Mouse (Mus musculus): ENCODE measurements around the gene Hps4.
"Not testable (repeated sequence)": the region's sequence is repeated elsewhere in the genome, so short reads cannot be mapped to it uniquely, and the experiment has no call there.

Gene Hps4

GRCm38 (mm10) chr5:112342463-112343204 lies at the start of gene Hps4, which contains the start of gene Srrd:
Hps4 (plus strand) TSS chr5:112343083.
Srrd (minus strand) TSS chr5:112343040.
- peak; percentile 81 for DNase-seq (ENCODE audit: low spot score)

DNA sequence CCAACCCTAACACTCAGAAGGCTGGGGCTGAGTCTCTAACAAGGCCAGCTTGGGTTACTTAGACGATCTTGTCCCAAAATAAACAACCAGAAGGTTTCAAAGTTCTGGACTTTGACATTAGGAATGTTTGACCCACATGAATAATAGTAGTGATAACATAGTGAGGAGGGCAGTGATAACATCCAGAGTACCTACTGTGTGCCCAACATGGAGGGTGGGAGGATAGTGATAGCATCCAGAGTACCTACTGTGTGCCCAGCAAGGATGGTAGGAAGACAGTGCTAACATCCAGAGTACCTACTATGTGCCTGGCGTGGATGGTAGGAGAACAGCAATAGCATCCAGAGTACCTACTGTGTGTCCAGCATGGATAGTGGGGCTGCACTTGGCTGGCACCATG lies 49.1 kb upstream of the Hps4 start:
- DNase-seq (ENCODE audit: low spot score): no peak

- DNase-seq (ENCODE audit: low spot score): no peak
These were observed 48.2 kb upstream of the Hps4 start for GRCm38 (mm10) chr5:112294696-112295095.

DNA sequence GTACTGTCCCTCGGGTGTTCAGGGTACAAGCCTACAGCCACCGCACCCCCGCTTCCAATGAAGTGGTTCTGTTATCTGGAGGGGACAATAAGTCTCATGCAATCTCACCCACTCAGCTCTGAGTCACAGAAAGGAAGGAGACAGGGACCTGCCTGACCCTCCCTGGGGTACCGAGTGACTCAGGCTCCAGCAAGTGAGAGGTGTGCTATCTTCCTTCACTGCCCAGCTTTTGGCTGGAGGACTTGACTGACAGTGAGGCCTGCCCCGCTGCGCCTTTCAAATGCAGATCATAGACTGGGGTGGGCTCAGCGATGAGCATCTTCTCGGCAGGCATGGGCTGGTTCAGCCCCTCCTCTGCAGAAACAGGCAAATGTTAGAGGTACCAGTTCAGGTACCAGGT lies 47.7 kb upstream of the Hps4 start:
- no peak for DNase-seq (ENCODE audit: low spot score)

DNA sequence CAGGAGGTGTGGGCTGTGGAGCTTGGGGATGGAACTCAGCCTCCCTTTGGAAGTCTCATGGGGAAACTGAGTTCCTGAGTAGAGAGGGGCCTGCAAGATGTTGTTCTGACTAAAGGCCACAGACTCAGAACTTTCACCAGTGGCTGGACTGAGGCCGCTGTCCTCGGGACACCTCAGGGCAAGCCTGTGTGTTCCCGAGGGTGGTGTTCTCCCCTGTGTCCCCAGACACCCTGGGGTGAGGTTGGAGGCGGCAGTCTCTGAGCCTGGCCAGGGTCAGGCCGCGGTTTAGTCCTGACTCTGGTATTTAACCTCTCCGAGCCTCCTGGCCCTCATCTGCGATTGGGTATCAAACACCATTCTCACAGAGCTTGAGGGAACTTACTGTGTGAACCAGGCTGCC lies 47.3 kb upstream of the Hps4 start:
- no peak for DNase-seq (ENCODE audit: low spot score)

DNA sequence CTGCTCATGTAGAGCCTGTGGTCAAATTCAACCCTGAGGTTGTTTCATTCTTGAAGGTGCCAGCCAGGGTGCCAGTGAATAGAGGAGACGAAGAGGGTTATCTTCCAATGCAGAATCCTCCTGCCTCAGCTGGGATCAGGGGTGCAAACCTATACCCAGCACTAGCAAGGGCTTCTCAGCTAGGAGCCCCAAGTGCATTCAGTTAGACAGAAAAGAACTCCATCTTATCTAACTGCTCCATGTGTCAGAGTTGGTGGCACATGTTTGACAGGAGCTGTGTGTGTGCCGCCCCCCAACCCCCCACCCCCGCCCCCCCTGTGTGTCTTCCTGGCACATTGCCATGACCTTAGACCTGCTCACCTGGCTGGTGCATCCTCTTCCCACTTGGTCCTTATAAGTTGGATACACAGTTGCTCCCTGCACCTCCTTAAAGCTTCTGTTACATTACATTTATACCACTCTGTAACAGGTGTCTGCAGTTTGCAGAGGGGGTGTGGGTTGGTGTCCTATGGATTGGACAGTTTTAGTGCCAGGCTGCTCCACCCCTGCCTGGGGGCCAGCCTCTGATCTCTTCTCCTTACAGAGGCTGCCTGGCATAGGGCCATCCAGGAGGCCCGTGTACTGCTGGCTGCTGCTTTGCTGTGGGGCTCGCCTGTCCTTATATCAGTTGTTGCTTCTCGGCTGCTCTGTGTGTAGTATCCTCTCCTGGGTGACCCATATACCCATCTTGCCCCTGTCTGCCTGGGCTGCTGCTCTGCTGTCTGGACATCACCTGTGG lies 46.3 kb upstream of the Hps4 start:
- DNase-seq (ENCODE audit: low spot score): no peak

- DNase-seq (ENCODE audit: low spot score): no peak
These were observed 45.6 kb upstream of the Hps4 start for GRCm38 (mm10) chr5:112297257-112297656.

DNA sequence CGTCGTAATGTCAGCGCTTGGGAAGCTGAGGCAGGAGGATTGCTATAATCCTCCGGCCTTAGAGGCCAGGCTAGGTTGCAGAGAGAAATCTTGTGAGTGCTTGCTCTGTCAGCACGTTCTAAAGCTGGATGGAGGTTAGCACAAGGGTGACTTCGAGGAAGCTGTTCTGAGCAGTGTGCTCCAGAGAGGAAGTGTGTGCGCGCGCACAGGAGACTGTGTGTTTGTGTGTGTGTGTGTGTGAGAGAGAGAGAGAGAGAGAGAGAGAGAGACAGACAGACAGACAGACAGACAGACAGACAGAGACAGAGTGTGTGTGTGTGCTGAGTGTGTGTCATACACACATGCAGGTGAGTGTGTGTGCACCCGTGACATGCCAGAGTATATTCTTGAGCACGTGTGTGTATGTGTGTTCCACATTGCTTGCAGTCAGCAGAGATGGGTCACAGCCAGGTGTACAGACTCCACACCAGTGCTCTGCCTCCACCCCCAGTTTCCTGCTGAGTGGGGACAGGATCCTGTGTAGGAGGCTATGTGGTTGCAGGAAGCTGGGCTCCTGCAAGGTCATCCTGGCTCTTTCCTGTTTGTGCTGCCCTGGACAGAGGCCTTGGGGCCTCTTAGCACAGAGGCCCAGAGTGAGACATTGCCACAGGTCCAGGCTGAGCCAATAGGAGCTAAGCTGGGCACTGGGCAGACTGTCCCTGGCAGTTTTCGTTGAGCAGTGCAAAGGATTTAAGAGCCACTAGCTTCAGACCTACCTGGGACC lies 44.5 kb upstream of the Hps4 start:
- no peak for DNase-seq (ENCODE audit: low spot score)

GRCm38 (mm10) chr5:112299399-112299798 lies 43.5 kb upstream of the Hps4 start:
- DNase-seq (ENCODE audit: low spot score): no peak

DNA sequence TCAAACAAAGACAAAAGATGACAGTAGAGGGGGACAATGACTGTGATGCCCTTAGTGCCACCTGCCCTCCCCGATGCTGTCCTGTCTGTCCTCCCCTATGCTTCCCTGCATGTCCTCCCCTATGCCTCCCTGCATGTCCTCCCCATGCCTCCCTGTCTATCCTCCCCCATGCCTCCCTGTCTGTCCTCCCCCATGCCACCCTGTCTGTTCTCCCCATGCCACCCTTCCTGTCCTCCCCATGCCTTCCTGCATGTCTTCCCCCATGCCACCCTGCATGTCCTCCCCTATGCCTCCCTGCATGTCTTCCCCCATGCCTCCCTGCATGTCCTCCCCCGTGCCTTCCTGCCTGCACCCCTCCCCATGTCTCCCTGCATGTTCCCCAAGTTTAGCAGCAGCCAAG lies 42.8 kb upstream of the Hps4 start:
- DNase-seq (ENCODE audit: low spot score): no peak

DNA sequence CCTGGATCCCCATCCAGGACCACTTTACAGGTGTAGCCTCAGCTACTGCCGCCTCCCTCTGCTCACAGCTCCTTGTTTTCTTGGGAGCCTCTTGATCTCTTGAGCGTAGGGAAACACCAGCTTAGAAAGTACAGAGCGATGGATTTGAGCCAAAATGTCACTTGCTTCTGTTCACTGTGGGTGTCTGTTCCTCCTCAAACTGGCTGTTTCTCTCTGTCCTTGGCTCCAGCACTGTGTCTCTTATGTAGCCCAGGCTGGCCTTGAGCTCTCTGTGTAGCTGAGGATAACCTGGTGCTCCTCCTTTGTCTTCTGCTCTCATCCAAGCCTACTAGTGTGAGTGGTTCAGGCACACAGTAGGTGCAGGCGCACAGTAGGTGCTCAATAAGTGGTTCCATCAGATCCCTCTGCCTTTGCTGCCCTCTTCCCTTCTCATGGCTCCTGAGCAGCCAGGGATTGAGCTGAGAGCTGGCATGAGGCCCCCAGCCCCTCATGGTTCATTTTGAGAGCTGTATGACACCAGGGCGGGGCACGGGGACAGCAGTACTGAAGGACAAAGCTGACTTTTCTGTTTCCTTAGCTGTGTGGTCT lies 42.1 kb upstream of the Hps4 start:
- DNase-seq (ENCODE audit: low spot score): no peak

GRCm38 (mm10) chr5:112301694-112302093 lies 41.2 kb upstream of the Hps4 start:
- no peak for DNase-seq (ENCODE audit: low spot score)

DNA sequence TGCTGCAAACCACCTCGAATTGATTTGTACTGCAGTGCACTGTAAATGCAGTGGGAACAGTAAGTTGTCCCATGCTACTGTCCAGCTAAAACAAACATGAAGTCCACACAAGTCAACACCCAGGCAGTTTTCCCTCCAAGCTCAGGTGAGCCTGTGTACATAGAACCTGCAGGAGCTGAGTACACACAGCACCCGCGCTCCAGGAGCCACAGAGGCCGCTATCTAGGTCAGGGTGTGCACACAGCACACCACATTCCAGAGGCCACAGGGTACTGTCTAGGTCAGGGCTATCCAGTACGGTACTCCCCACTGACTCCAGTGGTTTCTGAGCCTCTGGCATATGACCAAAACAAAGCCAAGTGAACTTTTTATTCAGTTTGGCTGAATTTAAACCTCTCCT lies 40.6 kb upstream of the Hps4 start:
- no peak for DNase-seq (ENCODE audit: low spot score)

- DNase-seq (ENCODE audit: low spot score): no peak
These were observed 37.0 kb upstream of the Hps4 start for GRCm38 (mm10) chr5:112305842-112306241.

GRCm38 (mm10) chr5:112313222-112313885 lies 29.5 kb upstream of the Hps4 start:
- DNase-seq (ENCODE audit: low spot score): no peak

GRCm38 (mm10) chr5:112316468-112316867 lies 26.4 kb upstream of the Hps4 start:
- no peak for DNase-seq (ENCODE audit: low spot score)

DNA sequence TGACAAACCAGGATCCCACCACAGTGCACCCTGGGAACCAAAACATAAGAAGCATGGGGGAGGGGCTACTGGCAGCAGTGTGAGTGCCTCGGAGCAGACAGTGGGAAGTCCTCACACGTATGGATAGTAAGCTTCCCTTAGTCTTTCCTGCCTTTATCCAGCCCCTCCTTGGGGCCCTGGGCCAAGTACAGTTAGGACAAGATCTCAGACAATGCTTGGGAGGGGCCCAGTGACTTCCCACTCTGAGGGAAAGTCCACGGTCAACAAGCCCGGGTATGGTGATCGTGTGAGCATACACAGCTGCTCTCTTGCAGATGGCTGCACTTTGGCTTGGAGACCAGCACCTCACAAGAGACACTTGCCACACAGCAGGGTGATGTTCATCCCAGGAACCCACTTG lies 25.6 kb upstream of the Hps4 start:
- DNase-seq (ENCODE audit: low spot score): no peak

- DNase-seq (ENCODE audit: low spot score): not testable (repeated sequence)
These were observed 23.5 kb upstream of the Hps4 start for GRCm38 (mm10) chr5:112319343-112319742.

- DNase-seq (ENCODE audit: low spot score): no peak
These were observed 22.5 kb upstream of the Hps4 start for GRCm38 (mm10) chr5:112320379-112320778.

DNA sequence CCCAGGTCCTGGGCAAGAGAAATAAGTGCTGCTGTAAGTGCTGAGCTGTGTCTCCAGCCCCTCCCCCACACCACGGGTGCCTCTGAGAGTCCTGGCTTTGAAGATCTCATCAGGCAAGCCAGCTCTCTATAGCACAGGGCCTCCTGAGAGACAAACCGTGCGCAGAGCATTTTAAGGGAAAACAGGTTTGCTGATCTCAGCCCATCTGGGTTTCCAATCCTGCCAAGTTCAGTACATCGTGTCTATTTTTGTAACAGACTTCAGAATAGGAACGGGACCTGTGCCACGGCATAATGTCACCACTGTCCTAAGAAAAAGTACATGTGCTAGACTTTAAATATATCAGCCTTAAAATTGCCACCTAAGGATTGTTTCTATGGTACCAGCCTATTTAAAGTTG lies 21.9 kb upstream of the Hps4 start:
- DNase-seq (ENCODE audit: low spot score): no peak

- no peak for DNase-seq (ENCODE audit: low spot score)
These were observed 21.5 kb upstream of the Hps4 start for GRCm38 (mm10) chr5:112321376-112321775.

GRCm38 (mm10) chr5:112323246-112323645 lies 19.6 kb upstream of the Hps4 start:
- DNase-seq (ENCODE audit: low spot score): no peak
